Mouse (Mus musculus): Measurements from ENCODE around the gene Tex26. TPM values are rescaled to one million over a fixed set of nuclear protein-coding genes. Genes with fewer than 3 reads are reported as not detected.
A peak's percentile ranks its signal among the peaks of the same experiment; 100 is the strongest.

Tex26 gene
- polyA plus RNA-seq (2016; fragmentation: Nextera tagmentation; extraction: Ambion mirVana) = 1.0 and 1.3 TPM in 2 replicates

DNA sequence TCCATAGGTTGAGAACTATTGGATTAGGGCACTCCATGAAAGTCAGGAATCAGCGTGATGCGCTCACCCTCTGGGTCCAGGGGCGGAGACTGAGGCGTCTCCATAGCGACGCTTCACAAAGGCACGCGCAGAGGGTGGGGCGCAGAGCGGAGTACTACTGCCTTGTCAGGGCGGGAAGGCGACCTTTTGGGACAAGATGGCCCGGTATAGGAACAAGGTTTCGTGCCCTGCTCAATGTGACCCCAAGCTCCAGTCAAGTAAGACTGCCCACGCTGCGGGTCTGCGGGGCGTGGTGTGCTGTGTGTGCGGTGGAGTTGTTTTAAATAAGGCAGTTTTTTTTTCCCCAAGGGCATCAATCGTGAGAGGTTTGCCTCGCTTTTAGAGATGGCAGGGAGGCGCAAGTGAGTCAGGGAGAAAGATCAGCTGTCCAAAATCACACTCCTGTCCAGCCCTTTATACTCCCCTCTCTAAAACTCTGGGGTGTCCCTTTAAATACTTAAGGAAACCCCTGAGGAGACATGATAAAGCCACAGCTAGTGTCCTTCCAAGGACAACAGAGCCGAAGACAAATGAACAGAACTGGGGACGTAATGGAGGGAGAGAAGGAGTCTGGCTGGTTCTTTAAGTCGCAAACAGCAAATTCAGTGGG is at the start of gene Tex26:
TSS of gene Tex26 (plus strand) at position 130 of the 649 bp plus-strand sequence.
- Histone ChIP-seq H3K9me3 (replicated peaks) (no peaks in the 10 kb centered on the region), H3K27me3 (ENCODE audit: low read depth, poor library complexity, severe bottlenecking) (peaks cover 23% of the 10 kb centered on the region), H3K27ac (replicated peaks) (peak within 1 kb of the TSS; percentile 95), H3K4me3 (peak within 1 kb of the TSS; percentile 56), H3K4me1 (peaks cover 47% of the 10 kb centered on the region), H3K36me3 (no peaks in the 10 kb centered on the region)
- 1% methylated on average over 25 of the region's 25 CpGs for WGBS
- DNase-seq (ENCODE audit: low spot score) = peak; percentile 94

DNA sequence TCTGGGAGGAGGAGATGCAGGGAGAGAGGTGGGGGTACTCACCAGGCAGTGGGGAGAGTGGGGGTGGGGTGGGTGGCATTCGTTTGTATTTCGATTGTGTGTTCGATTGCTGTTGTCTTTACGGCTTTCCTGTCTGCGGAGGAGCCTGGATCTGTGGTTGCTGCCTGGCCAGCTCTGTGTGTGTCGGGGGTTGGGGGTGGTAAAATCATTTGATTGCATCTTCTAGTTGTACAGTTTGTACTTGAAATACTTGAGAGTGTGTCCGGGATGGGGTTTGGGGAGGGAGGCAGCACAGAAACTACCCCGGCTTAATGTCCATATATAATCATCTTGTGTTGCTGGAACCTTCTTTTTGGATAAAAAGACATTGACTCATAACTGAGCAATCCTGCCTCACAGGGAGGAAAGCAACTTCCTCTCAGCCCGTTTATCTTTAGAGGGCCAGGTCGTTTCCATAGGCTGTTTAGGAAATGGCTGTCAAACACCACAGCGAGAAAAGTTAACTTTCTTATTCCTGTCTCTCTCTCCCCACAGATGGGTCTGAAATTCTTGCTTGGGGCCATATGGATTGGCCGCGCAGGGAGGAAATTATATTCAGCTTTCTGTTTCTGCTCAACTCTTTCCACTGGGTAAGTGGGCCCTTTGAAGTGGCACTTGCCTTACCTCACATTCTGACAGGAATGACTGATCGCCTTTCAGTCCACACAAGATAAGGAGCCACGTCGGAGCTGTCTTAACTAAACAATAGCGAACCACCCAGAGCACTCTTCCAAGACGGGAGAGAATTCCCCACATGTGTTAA is 47.7 kb upstream of the Tex26 start:
- WGBS = 75% methylated on average over 18 of the region's 18 CpGs
- no peak for DNase-seq (ENCODE audit: low spot score)
- H3K27ac ChIP-seq (replicated peaks) = 0 out of 2 replicates have a peak overlapping the region, but pooled peaks have one; percentile 33

DNA sequence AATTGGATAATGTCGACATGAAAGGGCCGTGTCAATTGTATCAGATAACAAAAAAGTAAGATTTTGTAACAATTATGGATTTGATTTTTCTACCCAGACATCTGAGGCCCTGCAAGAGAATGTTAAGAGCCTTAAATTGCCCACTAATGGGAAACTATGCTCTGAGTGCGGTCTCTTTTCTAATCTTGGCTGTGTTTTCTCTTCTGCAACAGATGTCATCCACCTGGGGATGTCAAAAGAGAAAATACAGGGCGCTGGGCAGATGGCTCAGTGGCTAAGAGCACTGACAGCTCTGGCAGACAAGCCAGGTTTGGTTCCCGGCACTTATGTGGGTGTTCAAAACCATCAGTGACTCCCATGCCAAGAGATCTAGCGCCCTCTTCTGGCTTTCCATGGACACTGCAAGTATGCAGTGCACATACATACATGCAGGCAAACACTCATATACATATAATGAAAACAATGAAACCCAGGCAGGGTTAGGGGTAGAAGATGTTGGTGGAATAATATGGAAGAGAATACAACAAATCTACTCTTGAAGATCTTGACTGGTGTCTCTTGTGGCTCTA is 47.0 kb upstream of the Tex26 start:
- H3K4me1 ChIP-seq = peaks cover 19% of the 10 kb centered on the region
- peaks cover 4% of the 10 kb centered on the region; the same call in 1 of the 2 replicates for H3K9me3 ChIP-seq (replicated peaks)
- H3K27me3 ChIP-seq (ENCODE audit: low read depth, poor library complexity, severe bottlenecking) = no peaks in the 10 kb centered on the region
- 82% methylated on average over 6 of the region's 6 CpGs for WGBS
- H3K27ac ChIP-seq (replicated peaks) = no peak overlapping the region
- no peak overlapping the region for H3K4me3 ChIP-seq
- DNase-seq (ENCODE audit: low spot score) = no peak
- H3K36me3 ChIP-seq = no peaks in the 10 kb centered on the region

More for the DNA sequence above, 47.7 kb upstream of the Tex26 start:
- Histone ChIP-seq H3K4me1 (peaks cover 19% of the 10 kb centered on the region), H3K9me3 (replicated peaks) (peaks cover 4% of the 10 kb centered on the region; the same call in 1 of the 2 replicates), H3K27me3 (ENCODE audit: low read depth, poor library complexity, severe bottlenecking) (no peaks in the 10 kb centered on the region), H3K4me3 (no peak overlapping the region), H3K36me3 (no peaks in the 10 kb centered on the region)

DNA sequence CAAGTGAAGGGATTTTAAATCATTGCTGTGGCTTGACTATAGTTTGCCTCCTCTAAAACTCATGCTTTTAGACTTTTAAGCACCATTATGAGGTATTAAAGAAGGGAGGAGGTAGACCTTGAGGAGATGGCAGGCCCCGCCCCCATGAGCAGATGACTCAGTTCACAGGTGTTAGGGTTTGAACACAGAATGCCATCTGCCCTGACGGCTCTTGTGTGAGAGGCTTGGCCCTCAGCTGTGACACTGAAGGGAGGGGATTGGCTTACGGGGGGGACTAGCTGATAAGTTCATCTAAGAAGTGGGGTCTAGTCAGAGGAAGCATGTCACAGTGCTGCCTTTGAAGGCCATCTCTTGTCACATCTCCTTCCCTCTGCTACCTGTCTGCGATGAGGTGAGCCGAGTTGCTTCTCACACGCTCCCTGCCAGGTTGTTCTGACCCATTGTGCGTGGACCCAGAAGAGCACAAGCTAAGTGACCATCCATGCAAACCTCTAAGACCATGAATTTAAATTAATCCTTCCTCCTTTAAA is 37.9 kb upstream of the Tex26 start:
- Histone ChIP-seq H3K27ac (replicated peaks) (no peak overlapping the region), H3K4me1 (no peaks in the 10 kb centered on the region), H3K4me3 (no peak overlapping the region), H3K36me3 (no peaks in the 10 kb centered on the region), H3K27me3 (ENCODE audit: low read depth, poor library complexity, severe bottlenecking) (no peaks in the 10 kb centered on the region), H3K9me3 (replicated peaks) (peaks cover 16% of the 10 kb centered on the region)
- 93% methylated on average over 7 of the region's 7 CpGs for WGBS
- DNase-seq (ENCODE audit: low spot score) = no peak

DNA sequence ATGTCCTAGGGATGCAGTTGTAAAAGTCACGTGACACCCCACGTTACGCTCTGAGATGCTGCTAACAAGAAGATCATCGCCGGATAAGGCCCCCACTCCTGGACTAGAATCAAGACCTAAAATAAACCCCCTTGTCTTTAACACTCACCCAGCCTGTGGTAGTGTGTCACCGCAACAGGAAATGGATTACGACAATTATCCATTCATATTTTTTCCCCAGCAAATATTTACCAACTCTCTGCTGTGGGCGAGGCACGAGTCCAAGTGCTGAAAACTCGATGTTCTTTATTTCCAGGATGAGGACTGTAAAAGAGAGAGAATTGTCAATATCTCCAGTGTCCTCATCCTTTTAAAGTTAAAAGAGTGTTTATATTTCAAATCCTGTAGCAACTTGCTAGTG is 37.4 kb upstream of the Tex26 start:
- Histone ChIP-seq H3K4me1 (no peaks in the 10 kb centered on the region), H3K36me3 (no peaks in the 10 kb centered on the region), H3K9me3 (replicated peaks) (peaks cover 16% of the 10 kb centered on the region), H3K4me3 (no peak overlapping the region), H3K27ac (replicated peaks) (no peak overlapping the region), H3K27me3 (ENCODE audit: low read depth, poor library complexity, severe bottlenecking) (no peaks in the 10 kb centered on the region)
- DNase-seq (ENCODE audit: low spot score) = no peak
- 93% methylated on average over 10 of the region's 10 CpGs for WGBS

DNA sequence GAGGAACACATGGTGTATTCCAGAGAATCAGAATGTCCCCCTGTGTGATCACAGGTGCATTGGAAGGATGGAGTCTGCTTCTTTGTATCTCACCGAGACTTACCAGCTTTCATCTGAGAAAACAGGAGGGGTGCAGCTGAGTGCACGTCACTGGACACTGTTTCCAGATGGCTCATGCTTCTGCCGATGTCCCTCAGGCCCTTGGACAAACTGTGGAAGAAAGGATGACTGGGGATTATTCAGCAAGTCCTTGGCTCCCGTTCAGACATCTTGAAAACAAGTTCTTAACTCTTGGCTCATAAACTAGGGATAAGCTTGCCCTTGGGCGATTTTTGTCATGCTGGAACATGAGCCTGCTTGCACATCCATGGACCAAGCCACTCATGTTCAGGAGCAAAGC is 36.1 kb upstream of the Tex26 start:
- Histone ChIP-seq H3K4me1 (no peaks in the 10 kb centered on the region), H3K4me3 (no peak overlapping the region), H3K9me3 (replicated peaks) (peaks cover 24% of the 10 kb centered on the region), H3K36me3 (no peaks in the 10 kb centered on the region), H3K27ac (replicated peaks) (no peak overlapping the region), H3K27me3 (ENCODE audit: low read depth, poor library complexity, severe bottlenecking) (no peaks in the 10 kb centered on the region)
- 83% methylated on average over 5 of the region's 5 CpGs for WGBS
- DNase-seq (ENCODE audit: low spot score) = no peak

DNA sequence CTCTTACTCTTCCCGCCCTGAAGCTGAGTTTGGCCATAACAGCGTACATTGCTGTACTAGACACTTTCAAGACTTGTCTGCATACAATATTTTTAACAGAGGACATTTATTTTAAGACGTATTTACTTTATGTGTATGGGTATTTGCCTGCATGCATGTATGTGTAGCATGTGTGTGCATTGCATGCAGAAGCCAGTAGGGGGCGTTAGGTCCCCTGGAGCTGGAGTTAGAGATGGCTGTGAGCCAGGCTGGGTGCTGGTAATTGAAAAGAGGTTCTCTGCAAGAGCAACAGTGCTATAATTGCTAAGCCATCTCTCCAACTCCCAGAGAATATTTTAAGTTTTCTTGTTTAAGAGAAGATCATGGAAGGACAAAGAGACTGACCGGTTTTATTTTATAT is 34.8 kb upstream of the Tex26 start:
- WGBS = 80% methylated on average over 5 of the region's 5 CpGs
- Histone ChIP-seq H3K27me3 (ENCODE audit: low read depth, poor library complexity, severe bottlenecking) (peaks cover 3% of the 10 kb centered on the region), H3K4me1 (no peaks in the 10 kb centered on the region), H3K4me3 (no peak overlapping the region), H3K9me3 (replicated peaks) (peaks cover 24% of the 10 kb centered on the region), H3K36me3 (no peaks in the 10 kb centered on the region), H3K27ac (replicated peaks) (no peak overlapping the region)
- no peak for DNase-seq (ENCODE audit: low spot score)

DNA sequence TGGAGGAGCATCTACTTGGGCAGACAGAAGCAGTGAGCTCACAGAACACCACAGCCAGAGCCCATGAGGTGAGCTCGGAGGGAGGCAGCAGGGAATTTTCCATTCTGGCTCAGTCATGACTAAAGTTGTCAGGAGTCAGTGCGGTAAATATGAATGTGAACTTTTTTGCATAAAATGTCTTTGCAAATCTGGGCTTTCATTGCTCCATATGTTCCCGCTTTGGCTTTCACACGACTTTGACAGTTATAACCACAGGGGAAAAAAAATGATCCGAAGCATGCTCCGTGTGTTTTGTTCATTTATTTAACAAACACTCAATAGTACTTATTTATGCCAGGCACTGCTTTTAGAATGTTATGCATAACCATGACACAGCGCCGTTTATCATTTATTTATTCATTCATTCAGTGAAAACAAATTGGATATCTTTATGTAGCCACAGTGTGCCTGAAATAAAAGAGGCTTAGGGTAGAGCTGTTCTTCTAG is 32.6 kb upstream of the Tex26 start:
- no peak for DNase-seq (ENCODE audit: low spot score)
- no peak overlapping the region for H3K27ac ChIP-seq (replicated peaks)
- no peak overlapping the region for H3K4me3 ChIP-seq
- peaks cover 24% of the 10 kb centered on the region for H3K9me3 ChIP-seq (replicated peaks)
- peaks cover 9% of the 10 kb centered on the region for H3K4me1 ChIP-seq
- H3K36me3 ChIP-seq = no peaks in the 10 kb centered on the region
- WGBS = 92% methylated on average over 8 of the region's 8 CpGs
- peaks cover 24% of the 10 kb centered on the region for H3K27me3 ChIP-seq (ENCODE audit: low read depth, poor library complexity, severe bottlenecking)

DNA sequence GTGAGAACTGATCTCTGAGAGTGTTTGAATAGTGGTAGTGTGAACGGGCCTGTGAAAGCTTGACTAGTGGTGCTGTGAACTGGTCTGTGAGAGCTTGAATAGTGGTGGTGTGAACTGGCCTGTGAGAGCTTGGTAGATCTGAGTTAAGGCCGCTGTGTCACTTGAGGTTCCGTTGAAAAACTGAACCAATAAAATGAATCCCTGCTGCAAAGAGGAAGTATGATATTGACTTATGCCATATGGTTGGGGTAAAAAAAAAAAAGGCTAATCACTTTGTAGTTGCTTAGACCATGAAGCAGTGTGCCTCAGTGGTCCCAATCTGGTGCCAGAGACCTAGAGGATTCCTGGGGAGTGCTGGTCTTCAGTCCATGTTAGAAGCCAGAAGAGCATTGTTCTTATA is 30.0 kb upstream of the Tex26 start:
- Histone ChIP-seq H3K36me3 (no peaks in the 10 kb centered on the region), H3K4me3 (no peak overlapping the region), H3K27ac (replicated peaks) (no peak overlapping the region), H3K9me3 (replicated peaks) (peaks cover 13% of the 10 kb centered on the region), H3K4me1 (peaks cover 16% of the 10 kb centered on the region), H3K27me3 (ENCODE audit: low read depth, poor library complexity, severe bottlenecking) (peaks cover 45% of the 10 kb centered on the region)
- WGBS = 93% methylated on average over 3 of the region's 3 CpGs
- DNase-seq (ENCODE audit: low spot score) = no peak

DNA sequence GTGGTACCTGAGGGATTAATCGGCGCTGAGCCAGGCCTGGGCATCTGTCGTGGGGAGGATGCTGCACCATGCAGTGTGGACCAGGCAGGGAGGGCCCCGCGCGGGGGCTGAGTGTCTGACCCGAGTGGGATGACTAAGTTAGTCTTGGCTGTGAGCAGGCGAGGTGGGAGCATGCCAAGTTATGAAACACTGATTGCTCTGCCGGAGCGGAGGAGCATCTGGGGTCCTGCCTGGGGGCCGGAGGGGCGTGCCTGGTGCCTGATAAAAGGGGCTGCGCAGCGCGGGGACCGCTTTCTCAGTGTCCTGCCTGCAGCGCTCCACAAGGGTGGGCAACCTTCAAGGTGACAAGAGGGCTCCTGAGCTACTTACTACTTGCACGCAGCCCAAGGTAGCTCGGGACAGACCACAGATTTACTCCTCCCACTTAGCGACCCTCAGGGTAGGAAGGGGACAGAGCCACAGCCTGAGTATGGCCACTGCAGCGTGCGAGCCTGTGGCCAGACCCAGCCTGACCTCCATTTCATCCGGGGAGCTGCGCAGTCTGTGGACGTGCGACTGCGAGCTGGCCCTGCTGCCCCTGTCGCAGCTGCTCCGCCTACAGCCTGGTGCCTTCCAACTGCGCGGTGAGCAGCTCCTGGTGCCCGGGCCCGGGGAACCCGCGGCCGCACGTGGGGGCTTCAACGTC is 27.8 kb upstream of the Tex26 start, which contains the start of gene Medag:
TSS of gene Medag (plus strand) at position 241 of the 685 bp plus-strand sequence.
- Histone ChIP-seq H3K36me3 (no peaks in the 10 kb centered on the region), H3K27ac (replicated peaks) (peak within 1 kb of the TSS; percentile 80), H3K9me3 (replicated peaks) (peaks cover 8% of the 10 kb centered on the region; the same call in 1 of the 2 replicates), H3K27me3 (ENCODE audit: low read depth, poor library complexity, severe bottlenecking) (peaks cover 45% of the 10 kb centered on the region), H3K4me1 (peaks cover 16% of the 10 kb centered on the region), H3K4me3 (peak within 1 kb of the TSS; percentile 47)
- WGBS = 3% methylated on average over 38 of the region's 38 CpGs
- peak; percentile 66 for DNase-seq (ENCODE audit: low spot score)

DNA sequence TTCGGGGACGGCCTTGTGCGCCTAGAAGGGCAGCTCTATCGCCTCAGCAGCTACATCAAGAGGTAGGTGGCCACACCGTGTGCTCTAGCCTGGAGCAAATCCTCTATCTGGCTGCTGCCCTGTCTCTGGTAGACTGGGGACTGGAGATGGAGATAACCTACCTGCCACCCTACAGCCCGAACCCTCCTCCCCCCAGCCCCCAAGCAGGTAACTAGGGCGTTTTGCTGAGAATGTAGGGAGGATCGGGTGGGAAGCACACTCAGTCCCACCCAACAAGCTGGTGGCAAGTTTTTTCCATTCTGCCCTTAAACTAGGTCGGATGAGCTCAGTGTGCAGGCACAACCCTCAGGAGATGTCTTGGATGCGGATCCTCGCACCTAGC is 27.3 kb upstream of the Tex26 start:
- Histone ChIP-seq H3K27ac (replicated peaks) (peak overlapping the region; percentile 80), H3K4me1 (peaks cover 16% of the 10 kb centered on the region), H3K36me3 (no peaks in the 10 kb centered on the region), H3K9me3 (replicated peaks) (peaks cover 8% of the 10 kb centered on the region; the same call in 1 of the 2 replicates), H3K27me3 (ENCODE audit: low read depth, poor library complexity, severe bottlenecking) (peaks cover 45% of the 10 kb centered on the region), H3K4me3 (peak overlapping the region; percentile 47)
- WGBS = 37% methylated on average over 11 of the region's 11 CpGs
- no peak for DNase-seq (ENCODE audit: low spot score)

DNA sequence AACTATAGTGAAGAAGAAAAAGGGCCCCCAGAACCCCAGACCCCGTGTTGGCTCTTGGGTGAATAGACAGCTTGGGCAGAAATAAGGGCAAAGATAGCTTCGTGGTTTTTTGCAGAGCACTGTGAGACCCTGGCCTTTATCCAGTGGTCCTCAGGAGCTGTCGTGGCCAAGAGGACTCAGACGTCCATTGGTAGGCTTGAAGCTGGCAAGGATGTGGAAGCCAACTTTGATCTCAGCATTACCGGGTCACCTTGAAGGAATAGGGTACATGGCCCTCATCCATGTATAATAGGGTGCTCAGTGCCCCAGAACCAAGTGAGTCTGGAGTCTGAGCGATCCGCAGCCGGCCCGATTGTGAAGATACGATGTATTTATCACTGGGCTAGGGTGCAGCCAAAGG is 26.8 kb upstream of the Tex26 start:
- H3K27ac ChIP-seq (replicated peaks) = no peak overlapping the region
- H3K4me3 ChIP-seq = no peak overlapping the region
- H3K27me3 ChIP-seq (ENCODE audit: low read depth, poor library complexity, severe bottlenecking) = peaks cover 45% of the 10 kb centered on the region
- WGBS = 91% methylated on average over 10 of the region's 10 CpGs
- H3K4me1 ChIP-seq = peaks cover 16% of the 10 kb centered on the region
- H3K9me3 ChIP-seq (replicated peaks) = peaks cover 8% of the 10 kb centered on the region; the same call in 1 of the 2 replicates
- no peak for DNase-seq (ENCODE audit: low spot score)
- H3K36me3 ChIP-seq = no peaks in the 10 kb centered on the region
